Mouse (Mus musculus) hindbrain, postnatal 0 days (tissue): ENCODE measurements around the gene Hist1h2ap. TPM values are rescaled to one million over a fixed set of nuclear protein-coding genes. Genes with fewer than 3 reads are reported as not detected.
"Not testable (repeated sequence)": the region's sequence is repeated elsewhere in the genome, so short reads cannot be mapped to it uniquely, and the experiment has no call there.

ENCODE experiments used
- ATAC-seq: fragments of 200-750 bp; cut with Nextera tagmentation; 2 replicates; pipeline ENCODE4 v1.8.0; 2017; ENCODE audit warnings: mild to moderate bottlenecking, moderate TSS enrichment, moderate library complexity
- DNase-seq: peaks from one replicate; pipeline ENCODE4 v3.0.0-alpha.2; 2015; ENCODE audit warnings: low spot score
- H3K27ac ChIP-seq: fragments of 300-500 bp; sonication (generic); 2 replicates; pipeline ENCODE4 v1.5.1; 2014; ENCODE audit warnings: mild to moderate bottlenecking
- H3K27me3 ChIP-seq: fragments of 300-500 bp; sonication (generic); 2 replicates; pipeline ENCODE4 v1.6.1; 2014; ENCODE audit warnings: low read length, mixed read lengths; ENCODE audit not compliant: insufficient read depth
- H3K36me3 ChIP-seq: fragments of 300-500 bp; sonication (generic); 2 replicates; pipeline ENCODE4 v1.6.1; 2014; ENCODE audit warnings: low read length, mixed read lengths; ENCODE audit not compliant: insufficient read depth
- H3K4me1 ChIP-seq: fragments of 300-500 bp; sonication (generic); 2 replicates; pipeline ENCODE4 v1.6.1; 2014; ENCODE audit warnings: antibody characterized with exemption, low read length, mixed read lengths; ENCODE audit not compliant: insufficient read depth
- H3K4me2 ChIP-seq: fragments of 300-500 bp; sonication (generic); 2 replicates; pipeline ENCODE4 v1.6.1; 2014; ENCODE audit warnings: low read depth, mild to moderate bottlenecking, low read length, moderate library complexity, mixed read lengths
- H3K4me3 ChIP-seq: fragments of 300-500 bp; sonication (generic); 2 replicates; pipeline ENCODE4 v1.5.1; 2014; ENCODE audit warnings: low read length
- H3K9ac ChIP-seq: fragments of 300-500 bp; sonication (generic); replicated peaks from 2 replicates; pipeline ENCODE4 v1.6.1; 2014; ENCODE audit warnings: mild to moderate bottlenecking, low read length, moderate library complexity, mixed read lengths
- H3K9me3 ChIP-seq: fragments of 300-500 bp; sonication (generic); 2 replicates; pipeline ENCODE4 v1.6.1; 2016; ENCODE audit warnings: low read length, mixed read lengths
- CTCF ChIP-seq: IDR thresholded peaks from 2 replicates; pipeline ENCODE4 v1.5.1; 2016; ENCODE audit warnings: antibody characterized with exemption, control low read depth, low read depth
- WGBS: fragments of 180-500 bp; shearing (Covaris S2); extraction: QIAGEN DNeasy Blood & Tissue Kit; methylation state at CpG from one replicate; pipeline ENCODE4 v1.1.7; 2014; 5-methylcytosine and 5-hydroxymethylcytosine counted together
- polyA plus RNA-seq: library from polyadenylated mRNA; unstranded; fragments of >200 nt; fragmentation: Nextera tagmentation; extraction: Ambion mirVana; gene quantifications from 2 replicates; pipeline ENCODE4 v1.2.1, GENCODE M21; 2015
- total RNA-seq: library from RNA; depleted of rRNA; stranded (reverse); fragments of >200 nt; gene quantifications from 2 replicates; pipeline ENCODE4 v1.2.3, GENCODE M21; 2014; rRNA removed

Hist1h2ap gene
- total RNA-seq: 1,318 and 1,554 TPM in 2 replicates
- 798 and 958 TPM in 2 replicates for polyA plus RNA-seq

GRCm38 (mm10) chr13:21833461-21833860 is at the start of gene Hist1h2ap, which contains the start of gene Hist1h2br:
TSS of gene Hist1h2ap (minus strand) at chr13:21833507.
TSS of gene Hist1h2br (plus strand) at chr13:21833743.
- H3K9me3 ChIP-seq, H3K4me2 ChIP-seq, H3K27ac ChIP-seq, H3K4me3 ChIP-seq, H3K9ac ChIP-seq, H3K4me1 ChIP-seq, DNase-seq, H3K27me3 ChIP-seq, H3K36me3 ChIP-seq: not testable (repeated sequence)
- ATAC-seq: peak; percentile 96
- WGBS: no CpG with 5 or more reads among the region's 24 CpGs

- no peaks in the 10 kb centered on the region for H3K36me3 ChIP-seq
Measured at GRCm38 (mm10) chr13:21882760-21883405, 49.6 kb upstream of the Hist1h2ap start.

GRCm38 (mm10) chr13:21881878-21882669 is 48.8 kb upstream of the Hist1h2ap start:
- no peak overlapping the region for H3K27ac ChIP-seq
- 3% methylated on average over 27 of the region's 27 CpGs for WGBS
- H3K4me1 ChIP-seq: no peaks in the 10 kb centered on the region
- H3K9me3 ChIP-seq: no peaks in the 10 kb centered on the region
- peak overlapping the region; percentile 49 for H3K4me2 ChIP-seq
- no peaks in the 10 kb centered on the region for H3K27me3 ChIP-seq
- ATAC-seq (no peak), DNase-seq (peak; percentile 18)
- no peaks in the 10 kb centered on the region for H3K36me3 ChIP-seq
- no peak for TF ChIP-seq CTCF
- H3K4me3 ChIP-seq: peak overlapping the region; percentile 32
- H3K9ac ChIP-seq: no peak overlapping the region

More at GRCm38 (mm10) chr13:21882760-21883405, 49.6 kb upstream of the Hist1h2ap start:
- DNase-seq (peak; percentile 79), ATAC-seq (peak; percentile 69; the same call in 1 of the 2 replicates)
- H3K9me3 ChIP-seq: no peaks in the 10 kb centered on the region
- H3K9ac ChIP-seq: no peak overlapping the region
- H3K27me3 ChIP-seq: no peaks in the 10 kb centered on the region
- no peak overlapping the region for H3K27ac ChIP-seq
- no peak for TF ChIP-seq CTCF
- WGBS: 1% methylated on average over 13 of the region's 13 CpGs
- peak overlapping the region; percentile 49 for H3K4me2 ChIP-seq
- H3K4me1 ChIP-seq: no peaks in the 10 kb centered on the region
- peak overlapping the region; percentile 32 for H3K4me3 ChIP-seq

- Histone ChIP-seq H3K27me3 (no peaks in the 10 kb centered on the region), H3K9me3 (no peaks in the 10 kb centered on the region), H3K4me1 (no peaks in the 10 kb centered on the region), H3K36me3 (no peaks in the 10 kb centered on the region), H3K4me2 (no peak overlapping the region), H3K27ac (no peak overlapping the region), H3K4me3 (no peak overlapping the region), H3K9ac (no peak overlapping the region)
- TF ChIP-seq CTCF: no peak
- no peak for DNase-seq
- ATAC-seq: no peak
- WGBS: 83% methylated on average over 6 of the region's 6 CpGs
Measured at GRCm38 (mm10) chr13:21880735-21881134, 47.4 kb upstream of the Hist1h2ap start.

GRCm38 (mm10) chr13:21865503-21865902 is 32.2 kb upstream of the Hist1h2ap start:
- not testable (repeated sequence) for H3K36me3 ChIP-seq, ATAC-seq, H3K9me3 ChIP-seq, H3K9ac ChIP-seq, H3K4me1 ChIP-seq, H3K27ac ChIP-seq, H3K4me2 ChIP-seq, DNase-seq, H3K4me3 ChIP-seq, H3K27me3 ChIP-seq
- 67% methylated on average over 3 of the region's 3 CpGs for WGBS

GRCm38 (mm10) chr13:21861608-21862007 is 28.3 kb upstream of the Hist1h2ap start:
- no peak for DNase-seq
- H3K9ac ChIP-seq: no peak overlapping the region
- H3K27ac ChIP-seq: no peak overlapping the region

More at GRCm38 (mm10) chr13:21861608-21862007, 28.3 kb upstream of the Hist1h2ap start:
- Histone ChIP-seq H3K36me3 (no peaks in the 10 kb centered on the region), H3K4me1 (no peaks in the 10 kb centered on the region), H3K4me3 (no peak overlapping the region), H3K9me3 (no peaks in the 10 kb centered on the region), H3K27me3 (no peaks in the 10 kb centered on the region), H3K4me2 (no peak overlapping the region)
- ATAC-seq: no peak
- WGBS: 13% methylated on average over 5 of the region's 5 CpGs
- no peak for TF ChIP-seq CTCF
